Mouse (Mus musculus) intestine, embryonic 15.5 days (tissue): ENCODE results near the gene Tsc2. TPM values are rescaled to one million over a fixed set of nuclear protein-coding genes. Genes with fewer than 3 reads are reported as not detected.
A peak's percentile ranks its signal among the peaks of the same experiment; 100 is the strongest.
"Not testable (repeated sequence)": the region's sequence is repeated elsewhere in the genome, so short reads cannot be mapped to it uniquely, and the experiment has no call there.

ENCODE experiments used
- ATAC-seq: fragments of 200-750 bp; cut with Nextera tagmentation; 2 replicates; pipeline ENCODE4 v1.8.0; 2017; ENCODE audit warnings: moderate TSS enrichment, moderate library complexity
- H3K27ac ChIP-seq: fragments of 300-500 bp; sonication (generic); 2 replicates; pipeline ENCODE4 v1.5.1; 2015; ENCODE audit warnings: mild to moderate bottlenecking, inconsistent platforms
- H3K27me3 ChIP-seq: fragments of 300-500 bp; sonication (generic); replicated peaks from 2 replicates; pipeline ENCODE4 v1.6.1; 2015; ENCODE audit warnings: inconsistent platforms
- H3K36me3 ChIP-seq: fragments of 300-500 bp; sonication (generic); 2 replicates; pipeline ENCODE4 v1.6.1; 2015; ENCODE audit warnings: inconsistent platforms
- H3K4me1 ChIP-seq: fragments of 300-500 bp; sonication (generic); replicated peaks from 2 replicates; pipeline ENCODE4 v1.6.1; 2015; ENCODE audit warnings: inconsistent platforms
- H3K4me2 ChIP-seq: fragments of 300-500 bp; sonication (generic); replicated peaks from 2 replicates; pipeline ENCODE4 v1.6.1; 2015; ENCODE audit warnings: mild to moderate bottlenecking, inconsistent platforms
- H3K4me3 ChIP-seq: fragments of 300-500 bp; sonication (generic); replicated peaks from 2 replicates; pipeline ENCODE4 v1.5.1; 2015; ENCODE audit warnings: inconsistent platforms
- H3K9ac ChIP-seq: fragments of 300-500 bp; sonication (generic); 2 replicates; pipeline ENCODE4 v1.6.1; 2015; ENCODE audit warnings: inconsistent platforms
- H3K9me3 ChIP-seq: fragments of 300-500 bp; sonication (generic); 2 replicates; pipeline ENCODE4 v1.6.1; 2016; ENCODE audit warnings: inconsistent platforms
- WGBS: fragments of 180-500 bp; shearing (Covaris S2); methylation state at CpG from one replicate; pipeline ENCODE4 v1.1.7; 2015; 5-methylcytosine and 5-hydroxymethylcytosine counted together
- polyA plus RNA-seq: library from polyadenylated mRNA; unstranded; fragments of >200 nt; fragmentation: Nextera tagmentation; extraction: Ambion mirVana; gene quantifications from 2 replicates; pipeline ENCODE4 v1.2.1, GENCODE M21; 2015

The Tsc2 gene
- polyA plus RNA-seq, result 41.0 and 45.7 TPM in 2 replicates

GRCm38 (mm10) chr17:24632167-24632812, at the start of gene Tsc2, which contains the start of gene Nthl1:
TSS of gene Tsc2 (minus strand) at chr17:24632630.
TSS of gene Nthl1 (plus strand) at chr17:24632680.
- Histone ChIP-seq H3K27ac (peak within 1 kb of the TSS; percentile 92), H3K27me3 (no peaks in the 10 kb centered on the region), H3K4me3 (peak within 1 kb of the TSS; percentile 71), H3K36me3 (peaks cover 5% of the 10 kb centered on the region; the same call in 1 of the 2 replicates), H3K4me2 (peak within 1 kb of the TSS; percentile 79), H3K9me3 (no peaks in the 10 kb centered on the region), H3K9ac (peak within 1 kb of the TSS; percentile 81), H3K4me1 (peaks cover 22% of the 10 kb centered on the region)
- under 1% methylated on average over 51 of the region's 51 CpGs for WGBS
- ATAC-seq, result peak; percentile 94

GRCm38 (mm10) chr17:24677500-24678080, 45.2 kb upstream of the Tsc2 start:
- H3K9ac ChIP-seq, result peak overlapping the region; percentile 13; the same call in 1 of the 2 replicates
- 75% methylated on average over 24 of the region's 24 CpGs for WGBS
- H3K36me3 ChIP-seq, result peaks cover 52% of the 10 kb centered on the region
- peak overlapping the region; percentile 72 for H3K27ac ChIP-seq
- H3K4me1 ChIP-seq, result peaks cover 6% of the 10 kb centered on the region; the same call in 1 of the 2 replicates
- ATAC-seq, result peak; percentile 88
- H3K4me2 ChIP-seq, result peak overlapping the region; percentile 22
- H3K4me3 ChIP-seq, result no peak overlapping the region
- H3K27me3 ChIP-seq, result no peaks in the 10 kb centered on the region
- no peaks in the 10 kb centered on the region for H3K9me3 ChIP-seq

GRCm38 (mm10) chr17:24676877-24677276, 44.4 kb upstream of the Tsc2 start:
- no peak overlapping the region for H3K9ac ChIP-seq
- no peak overlapping the region for H3K4me2 ChIP-seq
- ATAC-seq, result no peak
- H3K27me3 ChIP-seq, result no peaks in the 10 kb centered on the region
- WGBS, result 95% methylated on average over 5 of the region's 5 CpGs
- 0 out of 2 replicates have a peak overlapping the region, but pooled peaks have one; percentile 6 for H3K27ac ChIP-seq
- peaks cover 12% of the 10 kb centered on the region for H3K4me1 ChIP-seq
- H3K4me3 ChIP-seq, result no peak overlapping the region
- H3K9me3 ChIP-seq, result no peaks in the 10 kb centered on the region
- peaks cover 49% of the 10 kb centered on the region for H3K36me3 ChIP-seq

- no peak overlapping the region for H3K9ac ChIP-seq
- peaks cover 43% of the 10 kb centered on the region for H3K36me3 ChIP-seq
- H3K9me3 ChIP-seq, result no peaks in the 10 kb centered on the region
- no peak overlapping the region for H3K27ac ChIP-seq
- H3K4me1 ChIP-seq, result peaks cover 19% of the 10 kb centered on the region
- H3K4me3 ChIP-seq, result no peak overlapping the region
- no peaks in the 10 kb centered on the region for H3K27me3 ChIP-seq
- 67% methylated on average over 2 of the region's 2 CpGs for WGBS
- ATAC-seq, result no peak
- no peak overlapping the region for H3K4me2 ChIP-seq
These were observed 43.8 kb upstream of the Tsc2 start for GRCm38 (mm10) chr17:24676187-24676586.

- no peak overlapping the region for H3K4me3 ChIP-seq
- ATAC-seq, result no peak
- H3K27ac ChIP-seq, result no peak overlapping the region
- peaks cover 27% of the 10 kb centered on the region for H3K4me1 ChIP-seq
- no peak overlapping the region for H3K9ac ChIP-seq
- H3K27me3 ChIP-seq, result no peaks in the 10 kb centered on the region
- WGBS, result 80% methylated on average over 7 of the region's 7 CpGs
- H3K36me3 ChIP-seq, result peaks cover 25% of the 10 kb centered on the region
- no peak overlapping the region for H3K4me2 ChIP-seq
- no peaks in the 10 kb centered on the region for H3K9me3 ChIP-seq
These were observed 41.8 kb upstream of the Tsc2 start for GRCm38 (mm10) chr17:24674277-24674676.

GRCm38 (mm10) chr17:24672141-24672540, 39.7 kb upstream of the Tsc2 start:
- WGBS, result 12% methylated on average over 5 of the region's 5 CpGs
- Histone ChIP-seq H3K27me3 (no peaks in the 10 kb centered on the region), H3K9me3 (no peaks in the 10 kb centered on the region), H3K4me3 (peak overlapping the region; percentile 3), H3K9ac (no peak overlapping the region), H3K4me2 (peak overlapping the region; percentile 61), H3K4me1 (peaks cover 35% of the 10 kb centered on the region), H3K27ac (peak overlapping the region; percentile 58; the same call in 1 of the 2 replicates), H3K36me3 (peaks cover 7% of the 10 kb centered on the region)
- ATAC-seq, result peak; percentile 44

GRCm38 (mm10) chr17:24671346-24671745, 38.9 kb upstream of the Tsc2 start:
- Histone ChIP-seq H3K27ac (no peak overlapping the region), H3K4me3 (0 out of 2 replicates have a peak overlapping the region, but pooled peaks have one; percentile 96)

GRCm38 (mm10) chr17:24670246-24670844, 37.9 kb upstream of the Tsc2 start:
- peak overlapping the region; percentile 61 for H3K4me2 ChIP-seq
- peak overlapping the region; percentile 96 for H3K4me3 ChIP-seq
- peaks cover 28% of the 10 kb centered on the region for H3K4me1 ChIP-seq
- no peaks in the 10 kb centered on the region for H3K27me3 ChIP-seq
- no peak for ATAC-seq
- no peaks in the 10 kb centered on the region for H3K36me3 ChIP-seq
- no peaks in the 10 kb centered on the region for H3K9me3 ChIP-seq
- H3K9ac ChIP-seq, result peak overlapping the region; percentile 98
- WGBS, result 7% methylated on average over 8 of the region's 8 CpGs
- H3K27ac ChIP-seq, result peak overlapping the region; percentile 83; the same call in 1 of the 2 replicates

More at GRCm38 (mm10) chr17:24671346-24671745, 38.9 kb upstream of the Tsc2 start:
- H3K27me3 ChIP-seq, result no peaks in the 10 kb centered on the region
- WGBS, result 62% methylated on average over 5 of the region's 5 CpGs
- no peak for ATAC-seq
- H3K9me3 ChIP-seq, result no peaks in the 10 kb centered on the region
- H3K4me2 ChIP-seq, result peak overlapping the region; percentile 61
- no peak overlapping the region for H3K9ac ChIP-seq
- peaks cover 31% of the 10 kb centered on the region for H3K4me1 ChIP-seq
- peaks cover 1% of the 10 kb centered on the region; the same call in 1 of the 2 replicates for H3K36me3 ChIP-seq

- H3K9ac ChIP-seq, result peak within 1 kb of the TSS; percentile 98
- peak within 1 kb of the TSS; percentile 96 for H3K4me3 ChIP-seq
- no peaks in the 10 kb centered on the region for H3K27me3 ChIP-seq
- peak within 1 kb of the TSS; percentile 83 for H3K27ac ChIP-seq
- WGBS, result under 1% methylated on average over 70 of the region's 80 CpGs
- no peaks in the 10 kb centered on the region for H3K36me3 ChIP-seq
- peaks cover 28% of the 10 kb centered on the region for H3K4me1 ChIP-seq
- H3K9me3 ChIP-seq, result no peaks in the 10 kb centered on the region
- peak; percentile 98 for ATAC-seq
- H3K4me2 ChIP-seq, result peak within 1 kb of the TSS; percentile 61
These were observed 37.3 kb upstream of the Tsc2 start, which contains the start of gene Zfp598 for GRCm38 (mm10) chr17:24669545-24670245. TSS of gene Zfp598 (plus strand) at chr17:24669687.

- H3K4me1 ChIP-seq, result peaks cover 28% of the 10 kb centered on the region
- not testable (repeated sequence) for H3K27me3 ChIP-seq, H3K36me3 ChIP-seq, H3K9me3 ChIP-seq
- peak; percentile 6 for ATAC-seq
- peak overlapping the region; percentile 13; the same call in 1 of the 2 replicates for H3K27ac ChIP-seq
- 7% methylated on average over 15 of the region's 15 CpGs for WGBS
- peak overlapping the region; percentile 96 for H3K4me3 ChIP-seq
- H3K4me2 ChIP-seq, result peak overlapping the region; percentile 61
- peak overlapping the region; percentile 98 for H3K9ac ChIP-seq
These were observed 36.7 kb upstream of the Tsc2 start for GRCm38 (mm10) chr17:24669214-24669544.

- Histone ChIP-seq H3K9me3 (no peaks in the 10 kb centered on the region), H3K9ac (no peak overlapping the region), H3K4me2 (no peak overlapping the region), H3K36me3 (no peaks in the 10 kb centered on the region), H3K27ac (no peak overlapping the region), H3K4me1 (peaks cover 28% of the 10 kb centered on the region), H3K27me3 (no peaks in the 10 kb centered on the region), H3K4me3 (no peak overlapping the region)
- WGBS, result 26% methylated on average over 6 of the region's 6 CpGs
- no peak for ATAC-seq
These were observed 35.0 kb upstream of the Tsc2 start for GRCm38 (mm10) chr17:24667416-24667815.

GRCm38 (mm10) chr17:24667011-24667410, 34.6 kb upstream of the Tsc2 start:
- H3K4me3 ChIP-seq, H3K36me3 ChIP-seq, H3K27ac ChIP-seq, H3K27me3 ChIP-seq, H3K9ac ChIP-seq, ATAC-seq, H3K4me2 ChIP-seq, H3K9me3 ChIP-seq: not testable (repeated sequence)
- 54% methylated on average over 7 of the region's 7 CpGs for WGBS
- H3K4me1 ChIP-seq, result peaks cover 24% of the 10 kb centered on the region
